In genomic region chr11:27070381-27070780, GRCm38 (mm10) we compare ENCODE assay signal across 18 mouse cellular contexts.
"Had no signal": no experiment of that assay in that cellular context is flagged by ENCODE, and none has a peak within 500 bp of the region (broad histone marks: within the 10 kb centered on the region; RNA-seq: fewer than 3 reads in every experiment).

No protein-coding gene starts in this region.

- H3K4me3 ChIP-seq: intestine, embryonic 15.5 days; kidney, embryonic 15.5 days; left cerebral cortex, adult 2 months; liver, embryonic 13.5 days; midbrain, embryonic 12.5 days; midbrain, embryonic 15.5 days; neural tube, embryonic 12.5 days; neural tube, embryonic 15.5 days had no signal

- H3K4me2 ChIP-seq: intestine, embryonic 15.5 days; kidney, embryonic 15.5 days; liver, embryonic 13.5 days; lung, embryonic 14.5 days; midbrain, embryonic 12.5 days; midbrain, embryonic 15.5 days; neural tube, embryonic 12.5 days; neural tube, embryonic 15.5 days had no signal

- DNase-seq: kidney, adult 11 months; kidney, adult 8-10 months; kidney, postnatal 10 days; kidney, postnatal 36 days; liver, embryonic 13.5 days; lung, embryonic 14.5 days; right cerebral cortex, postnatal 25 days; thymus, adult 18-20 months; thymus, postnatal 36 days had no signal

- H3K9ac ChIP-seq: intestine, embryonic 15.5 days; kidney, embryonic 15.5 days; liver, embryonic 13.5 days; lung, embryonic 14.5 days; midbrain, embryonic 12.5 days; midbrain, embryonic 15.5 days; neural tube, embryonic 12.5 days; neural tube, embryonic 15.5 days had no signal

- H3K27me3 ChIP-seq: intestine, embryonic 15.5 days; kidney, embryonic 15.5 days; liver, embryonic 13.5 days; midbrain, embryonic 12.5 days; midbrain, embryonic 15.5 days; neural tube, embryonic 12.5 days; neural tube, embryonic 15.5 days had no signal

- H3K4me1 ChIP-seq: intestine, embryonic 15.5 days; kidney, embryonic 15.5 days; liver, embryonic 13.5 days; midbrain, embryonic 12.5 days; midbrain, embryonic 15.5 days; neural tube, embryonic 12.5 days; neural tube, embryonic 15.5 days had no signal

- H3K36me3 ChIP-seq: intestine, embryonic 15.5 days; kidney, embryonic 15.5 days; liver, embryonic 13.5 days; midbrain, embryonic 12.5 days; midbrain, embryonic 15.5 days; neural tube, embryonic 12.5 days; neural tube, embryonic 15.5 days had no signal

- H3K27ac ChIP-seq: intestine, embryonic 15.5 days; kidney, embryonic 15.5 days; left cerebral cortex, adult 2 months; liver, embryonic 13.5 days; macrophage; midbrain, embryonic 12.5 days; midbrain, embryonic 15.5 days; neural tube, embryonic 12.5 days; neural tube, embryonic 15.5 days had no signal

- ATAC-seq: intestine, embryonic 15.5 days; lung, postnatal 0 days; midbrain, embryonic 15.5 days had no signal

- H3K9me3 ChIP-seq: intestine, embryonic 15.5 days; kidney, embryonic 15.5 days; liver, embryonic 13.5 days; midbrain, embryonic 12.5 days; midbrain, embryonic 15.5 days; neural tube, embryonic 12.5 days; neural tube, embryonic 15.5 days had no signal
